8 mouse cellular contexts compared by ENCODE assay signal in the genomic region with DNA sequence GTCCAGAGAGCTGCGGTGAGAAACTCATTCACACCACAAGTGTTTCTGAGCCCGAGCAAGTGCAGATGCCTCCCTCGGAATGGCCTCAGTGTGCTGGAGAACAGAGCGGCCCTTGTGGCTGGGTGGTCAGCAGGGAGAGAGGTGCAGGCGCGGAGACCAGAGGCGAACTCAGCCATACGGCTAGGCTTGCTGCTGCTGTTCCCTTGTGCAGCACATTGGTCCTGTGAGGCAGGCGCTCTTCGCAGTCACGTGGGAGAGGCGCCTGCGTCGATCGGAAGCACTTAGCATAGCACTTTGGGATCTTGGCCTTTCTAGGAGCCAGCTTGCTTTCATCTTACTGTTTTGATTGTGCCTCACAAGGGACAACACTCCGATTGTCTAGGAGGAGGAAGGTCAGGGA. TPM values are rescaled to one million over a fixed set of nuclear protein-coding genes. Genes with fewer than 3 reads are reported as not detected.
A peak's percentile ranks its signal among the peaks of the same experiment; 100 is the strongest.
DNase-seq lines count a peak whose midpoint lies in the region; ATAC-seq and TF ChIP-seq lines count a peak whose summit lies in the region.

No protein-coding gene starts in this region.

- no peak for DNase-seq in layer of hippocampus, adult 2 months (ENCODE audit: low spot score in 2 of 2)
- DNase-seq in layer of hippocampus, adult 9-10 months (ENCODE audit: low spot score), result no peak
- DNase-seq in embryo, embryonic 11 days, result peak; percentile 60
- no peak for DNase-seq in liver, postnatal 0 days
- DNase-seq in thymus, postnatal 0 days (ENCODE audit: low spot score), result no peak
- DNase-seq in adrenal gland, postnatal 25 days, result no peak
- DNase-seq in cerebellum, postnatal 36 days, result no peak

- H3K27ac ChIP-seq in layer of hippocampus, adult 2 months, result peak overlapping the region; percentile 29
- no peak overlapping the region for H3K27ac ChIP-seq in heart, embryonic 12.5 days (ENCODE audit: poor library complexity, severe bottlenecking)
- H3K27ac ChIP-seq in liver, postnatal 0 days (ENCODE audit: low read depth), result peak overlapping the region; percentile 66

- peak overlapping the region; percentile 52 for H3K4me2 ChIP-seq in heart, embryonic 12.5 days
- no peak overlapping the region for H3K4me2 ChIP-seq in liver, postnatal 0 days (ENCODE audit: low read depth, low read length)

- TF ChIP-seq EP300 in liver, postnatal 0 days (IDR thresholded peaks at IDR 0.05; ENCODE audit: low read depth), result no peak

- H3K36me3 ChIP-seq in heart, embryonic 12.5 days, result no peaks in the 10 kb centered on the region
- no peaks in the 10 kb centered on the region for H3K36me3 ChIP-seq in liver, postnatal 0 days (replicated peaks; ENCODE audit: insufficient read depth, low read length)

- peaks cover 7% of the 10 kb centered on the region for H3K4me1 ChIP-seq in heart, embryonic 12.5 days (replicated peaks)
- peaks cover 19% of the 10 kb centered on the region; the same call in 1 of the 2 replicates for H3K4me1 ChIP-seq in liver, postnatal 0 days (ENCODE audit: insufficient read depth)

- TF ChIP-seq CTCF in layer of hippocampus, adult 2 months (conservative IDR thresholded peaks at IDR 0.05), result no peak
- TF ChIP-seq CTCF in liver, postnatal 0 days (IDR thresholded peaks at IDR 0.05; ENCODE audit: low read depth), result no peak

- H3K27me3 ChIP-seq in heart, embryonic 12.5 days (replicated peaks), result no peaks in the 10 kb centered on the region
- no peaks in the 10 kb centered on the region for H3K27me3 ChIP-seq in liver, postnatal 0 days (ENCODE audit: insufficient read depth, low read length)

- 27% methylated on average over 16 of the region's 16 CpGs for WGBS in heart, embryonic 12.5 days
- WGBS in liver, postnatal 0 days (ENCODE audit: insufficient replicate concordance), result 65% methylated on average over 16 of the region's 16 CpGs

- no peak for ATAC-seq in heart, embryonic 12.5 days (ENCODE audit: insufficient number of reproducible peaks, low FRiP score)
- no peak for ATAC-seq in liver, postnatal 0 days

- H3K4me3 ChIP-seq in layer of hippocampus, adult 2 months, result no peak overlapping the region
- H3K4me3 ChIP-seq in heart, embryonic 12.5 days, result 0 out of 2 replicates have a peak overlapping the region, but pooled peaks have one; percentile 12
- no peak overlapping the region for H3K4me3 ChIP-seq in liver, postnatal 0 days (ENCODE audit: low read depth, low read length)

- peak overlapping the region; percentile 42; the same call in 1 of the 2 replicates for H3K9ac ChIP-seq in heart, embryonic 12.5 days
- no peak overlapping the region for H3K9ac ChIP-seq in liver, postnatal 0 days (replicated peaks)

- no peaks in the 10 kb centered on the region for H3K9me3 ChIP-seq in heart, embryonic 12.5 days (replicated peaks)
- H3K9me3 ChIP-seq in liver, postnatal 0 days (ENCODE audit: low read length), result no peaks in the 10 kb centered on the region

RNA-seq across cellular contexts. Expression of a gene that starts 45.7 kb away (rescaled TPM):
- total RNA-seq in layer of hippocampus, adult 2 months (2021), result 10 to 100 TPM; 34.6 to 37.9 TPM
- polyA plus RNA-seq in heart, embryonic 12.5 days (2016; fragmentation: Nextera tagmentation; extraction: Ambion mirVana), result 18.2 and 19.2 TPM in 2 replicates
- polyA plus RNA-seq in liver, postnatal 0 days (2015; fragmentation: Nextera tagmentation; extraction: Ambion mirVana), result 7.2 TPM in 2 replicates
- polyA plus RNA-seq in thymus, postnatal 0 days (2015; fragmentation: Nextera tagmentation; extraction: Ambion mirVana), result 18.0 and 19.5 TPM in 2 replicates
- total RNA-seq in adrenal gland, postnatal 25 days (2021), result 20.4 and 22.3 TPM in 2 replicates
